Mouse (Mus musculus) spleen, postnatal 36 days (tissue): ENCODE measurements at regions not wholly inside any gene's neighbourhood (a gene's known extent, or its start where the extent isn't known, plus 50 kb on each side); places are given as distances from the start of the nearest gene placed in this dataset.

Experiments
- DNase-seq, 2 experiments: peaks; one replicate each; pipeline ENCODE4 v3.0.0; 2022; ENCODE audit warnings: low spot score in 2 of 2, mixed read lengths in 1 of 2

DNA sequence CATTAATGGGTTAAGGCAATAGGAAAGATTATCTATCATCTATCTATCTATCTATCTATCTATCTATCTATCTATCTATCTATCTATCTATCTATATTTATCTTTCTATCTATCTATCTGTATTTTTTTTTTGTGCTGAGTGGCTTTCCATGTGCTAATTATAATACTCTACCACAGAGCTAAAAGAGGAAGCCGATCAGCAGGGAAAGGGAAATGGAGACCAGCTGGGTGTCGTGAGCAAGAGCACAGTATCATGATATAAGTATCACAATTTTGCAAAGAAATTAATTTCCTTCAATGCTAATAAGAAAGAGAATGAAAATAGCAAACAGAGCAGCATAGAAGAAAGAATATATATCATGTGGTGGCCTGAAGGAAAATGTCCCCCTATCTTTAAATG lies 69.6 kb downstream of the Cldn1 start:
- no peak for DNase-seq

DNA sequence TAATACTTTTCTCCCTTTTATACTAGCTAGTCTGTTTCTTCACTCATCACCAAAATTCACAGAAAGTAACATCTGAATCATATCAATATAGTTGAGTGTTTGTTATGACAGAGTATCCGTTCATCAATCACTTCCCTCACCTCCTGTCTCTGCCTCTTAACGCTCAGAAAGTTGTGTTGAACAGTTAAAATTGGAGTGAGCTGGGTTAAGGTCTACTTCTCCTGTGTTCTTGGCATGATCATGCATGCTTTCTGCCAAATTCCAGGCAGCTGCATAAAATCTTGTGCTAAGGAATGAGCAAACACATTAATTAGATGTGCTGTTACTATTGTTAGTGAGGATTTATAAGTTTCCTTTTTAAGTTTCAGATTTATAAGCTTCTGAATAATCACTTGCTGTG lies 79.9 kb downstream of the Cldn1 start:
- DNase-seq, result no peak

DNA sequence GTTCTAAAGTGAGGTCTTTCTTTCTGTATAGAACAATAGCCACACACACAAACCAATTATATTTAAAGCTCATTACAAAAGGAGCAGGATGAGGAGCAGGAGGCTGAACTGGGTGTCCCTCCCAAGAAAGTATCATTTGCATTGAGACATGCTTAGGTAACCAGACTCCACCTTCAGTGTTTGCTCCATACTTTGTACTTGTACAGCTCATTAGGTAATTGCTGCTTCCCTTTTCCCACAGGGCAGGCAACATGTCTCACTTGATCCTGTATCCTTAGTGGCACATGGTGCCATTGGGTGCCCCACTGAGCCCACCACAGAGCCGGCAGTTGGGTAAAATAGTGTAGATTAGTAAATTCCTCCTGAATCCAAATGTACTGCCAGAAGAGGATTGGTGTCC lies 86.0 kb downstream of the Cldn1 start:
- no peak for DNase-seq

DNA sequence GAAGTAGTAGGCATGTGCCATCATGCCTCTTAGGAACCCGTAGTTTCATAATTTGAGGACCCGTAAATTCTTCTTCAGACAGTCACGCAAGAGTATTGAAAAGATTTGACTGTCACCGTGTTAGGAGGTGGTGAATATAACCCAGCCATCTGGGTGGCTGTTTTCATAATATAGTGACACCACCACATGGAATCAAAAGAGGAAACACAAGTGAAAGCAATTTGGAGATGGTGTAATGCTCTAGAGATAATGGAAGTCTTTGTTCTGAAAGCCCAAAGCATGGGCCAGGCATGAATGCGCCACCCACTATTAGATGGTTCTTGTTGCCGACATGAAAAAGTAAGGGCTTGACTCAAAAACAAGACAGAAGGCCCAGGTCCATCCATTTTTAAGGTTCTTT lies 86.9 kb downstream of the Cldn1 start:
- no peak for DNase-seq

DNA sequence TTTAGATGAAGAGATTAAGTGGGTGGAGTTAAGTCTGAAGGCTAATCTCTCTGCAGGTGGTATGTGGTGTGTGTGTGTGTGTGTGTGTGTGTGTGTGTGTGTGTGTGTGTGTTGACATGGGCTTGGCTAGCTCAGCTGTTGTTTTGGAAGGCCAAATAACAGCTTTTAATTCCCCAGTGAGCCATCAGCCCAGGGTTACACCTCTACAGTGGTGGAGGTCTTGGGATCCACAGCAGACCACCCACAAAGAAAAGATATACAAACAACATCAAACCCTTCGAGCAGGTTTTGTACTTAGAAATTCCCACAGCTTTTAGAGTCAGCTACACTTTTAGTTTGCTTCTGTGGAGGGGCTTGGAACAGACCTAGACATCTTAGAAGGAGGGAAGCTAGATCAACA lies 89.2 kb downstream of the Cldn1 start:
- no peak for DNase-seq

DNA sequence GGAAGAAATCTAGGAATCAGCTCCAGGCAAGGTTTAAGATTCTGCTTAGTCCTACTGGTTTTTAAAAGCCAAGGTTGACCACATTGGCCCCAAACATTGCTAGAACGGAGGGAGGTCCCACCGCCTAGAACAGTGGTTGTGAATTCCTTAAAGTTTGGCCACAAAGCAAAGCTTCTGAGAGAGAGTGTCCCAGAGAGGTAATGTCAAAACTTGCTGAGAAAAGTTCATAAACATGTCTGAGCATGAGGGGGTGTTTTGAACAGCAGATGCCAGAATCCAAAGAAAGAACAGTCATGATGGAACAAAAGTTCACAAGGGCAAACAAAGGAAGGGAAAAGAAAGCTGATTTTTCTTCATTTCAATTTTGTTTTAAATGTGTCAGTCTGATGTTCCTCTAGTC lies 90.1 kb downstream of the Cldn1 start:
- DNase-seq, result no peak

DNA sequence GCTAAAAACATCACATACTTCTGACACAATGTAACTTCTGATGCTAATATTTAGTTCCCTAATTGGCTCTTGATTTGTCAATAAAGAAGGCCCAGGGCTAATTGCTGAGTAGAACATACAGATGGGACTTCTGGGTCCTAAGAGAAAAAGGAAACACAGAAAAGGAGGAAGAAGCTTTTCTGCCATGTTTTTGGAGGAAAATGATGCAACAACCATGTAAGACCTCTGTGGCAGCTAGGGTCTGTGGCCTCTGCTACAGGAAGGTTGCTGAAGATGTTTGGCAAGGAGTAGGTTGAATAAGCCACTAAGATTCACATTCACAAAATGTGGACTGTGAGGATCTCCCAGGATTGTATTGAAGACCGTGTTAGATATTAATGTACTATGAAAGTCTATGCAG lies 94.9 kb downstream of the Cldn1 start:
- no peak for DNase-seq

DNA sequence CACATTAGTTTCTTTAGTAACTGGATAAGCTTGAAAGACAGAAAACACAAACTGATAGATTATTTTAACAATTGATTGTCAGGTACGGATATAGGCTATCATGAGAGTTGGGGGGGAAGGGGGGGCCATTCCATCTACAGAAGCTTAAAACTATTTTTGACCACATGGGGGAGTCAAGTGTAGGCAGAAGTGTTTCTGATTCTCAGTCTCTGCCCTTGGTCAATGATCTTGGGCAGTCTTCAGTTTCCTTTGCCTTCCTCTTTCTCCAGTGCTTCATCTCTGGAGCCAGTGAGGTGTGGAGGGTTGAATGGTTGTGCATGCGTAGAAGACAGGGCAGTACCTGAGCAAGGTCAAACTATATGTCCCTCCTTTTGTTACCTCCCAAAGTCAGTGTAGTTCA lies 118.8 kb downstream of the Cldn1 start:
- no peak for DNase-seq

DNA sequence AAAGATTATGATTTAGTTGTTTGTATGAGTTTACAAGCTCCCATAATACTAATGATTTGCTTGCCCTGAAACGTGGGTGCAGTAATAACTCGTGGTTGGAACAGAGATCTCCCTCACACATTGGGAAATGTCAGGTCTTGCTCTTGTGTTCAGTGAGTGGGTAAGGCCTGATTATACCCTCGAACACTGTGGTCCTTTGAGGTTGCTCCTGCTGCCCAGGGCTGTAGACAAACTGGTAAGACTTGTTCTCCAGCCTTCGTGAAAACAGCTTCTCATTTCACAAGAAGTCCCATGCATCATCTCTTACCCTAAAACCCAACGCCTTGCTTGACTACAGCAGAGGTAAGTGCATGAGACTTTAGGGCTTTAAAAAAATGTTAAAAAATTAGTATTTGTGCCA lies 119.9 kb downstream of the Cldn1 start:
- no peak for DNase-seq

DNA sequence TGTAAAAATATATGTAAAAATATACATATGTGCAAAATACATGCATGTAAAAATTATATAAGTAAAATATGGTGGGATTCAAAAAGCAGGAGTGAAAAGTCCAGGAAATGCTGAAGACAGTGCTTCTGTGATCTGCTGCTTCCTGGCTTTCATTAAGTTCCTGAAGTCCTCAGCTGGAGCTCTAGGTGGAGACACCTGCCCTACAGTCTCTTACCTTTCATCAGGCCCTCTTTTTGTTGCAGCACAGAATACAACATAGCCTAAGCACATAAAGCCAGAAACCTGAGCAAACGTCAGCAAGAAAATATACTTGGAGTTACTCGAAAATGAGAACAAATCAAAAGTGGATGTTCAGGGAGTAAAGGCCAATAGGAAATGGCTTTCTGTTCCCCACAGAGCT lies 120.6 kb downstream of the Cldn1 start:
- DNase-seq, result no peak

DNA sequence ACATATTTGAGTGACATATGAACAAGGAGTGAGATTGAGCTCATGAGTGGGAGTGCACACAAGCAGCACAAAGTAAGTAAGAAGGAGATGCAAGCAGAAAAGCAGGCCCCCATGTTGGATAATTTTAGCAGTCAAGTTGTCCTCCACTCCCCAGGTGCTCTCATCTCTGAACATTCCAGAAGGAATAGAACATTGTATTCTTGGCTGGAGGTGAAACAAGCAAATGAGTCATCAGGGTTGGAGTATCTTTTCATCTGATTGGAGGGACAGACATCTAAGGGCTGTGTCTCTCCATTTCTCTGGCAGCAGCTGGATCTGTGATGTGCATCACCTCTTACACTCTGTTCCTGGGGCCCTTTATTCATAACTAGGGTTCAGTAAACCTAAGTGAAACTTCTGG lies 122.7 kb downstream of the Cldn1 start:
- DNase-seq, result no peak

DNA sequence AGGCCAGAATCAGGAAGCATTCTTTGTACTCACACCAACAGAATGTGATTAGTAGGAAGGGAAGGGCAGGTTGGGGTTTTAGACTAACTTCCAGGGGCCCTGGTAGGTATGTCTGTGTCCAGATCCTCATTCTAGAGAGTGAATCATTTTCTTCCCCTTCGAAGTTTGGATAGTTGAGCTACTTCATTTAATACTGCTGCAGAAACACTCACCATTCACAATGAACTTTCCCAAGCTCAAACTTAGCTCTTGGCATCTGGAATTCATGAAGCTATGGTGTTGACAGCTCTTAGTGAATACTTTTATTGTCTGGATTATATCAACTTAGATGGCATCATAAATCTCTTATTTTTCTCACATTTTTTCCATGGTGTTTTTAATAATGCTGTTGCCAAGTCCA lies 123.7 kb downstream of the Cldn1 start:
- no peak for DNase-seq

DNA sequence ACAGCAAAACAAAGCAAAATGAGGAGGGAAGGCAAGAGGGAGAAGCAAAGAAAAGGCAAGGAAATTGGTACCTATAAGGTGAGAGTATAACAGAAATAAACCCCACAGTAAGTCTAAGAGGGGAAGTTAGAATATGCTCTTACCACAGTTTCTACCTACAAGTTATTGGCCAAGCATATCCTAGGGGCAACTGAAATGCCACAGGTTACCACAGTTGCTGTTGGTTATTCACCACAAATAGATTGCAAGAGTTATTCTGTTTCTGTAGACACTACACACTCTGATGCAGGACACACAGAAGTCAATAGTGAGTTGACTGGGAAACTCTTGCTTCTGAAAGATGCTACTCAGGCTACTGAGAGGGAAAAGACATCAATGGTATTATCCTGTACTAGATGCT lies 129.7 kb upstream of the P3h2 start:
- no peak for DNase-seq

DNA sequence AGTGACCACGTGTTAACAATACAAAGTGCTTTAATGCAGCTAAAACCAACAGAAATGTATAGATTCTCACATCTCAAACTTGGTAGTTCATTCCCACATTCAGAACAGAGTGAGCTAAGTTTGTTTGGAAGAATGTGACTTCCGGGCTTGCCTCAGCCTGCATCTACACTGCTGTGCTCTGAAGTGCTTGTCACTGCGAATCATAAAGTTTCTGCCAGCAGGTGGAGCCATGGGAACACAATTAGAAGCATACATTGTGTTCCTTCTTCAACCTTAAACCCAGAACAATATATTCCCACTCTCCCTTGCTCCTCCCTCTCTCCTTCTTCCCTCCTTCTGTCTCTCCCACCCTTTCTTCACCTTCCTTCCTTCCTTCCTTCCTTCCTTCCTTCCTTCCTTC lies 128.5 kb upstream of the P3h2 start:
- peak; percentile 6 to 19 for DNase-seq

DNA sequence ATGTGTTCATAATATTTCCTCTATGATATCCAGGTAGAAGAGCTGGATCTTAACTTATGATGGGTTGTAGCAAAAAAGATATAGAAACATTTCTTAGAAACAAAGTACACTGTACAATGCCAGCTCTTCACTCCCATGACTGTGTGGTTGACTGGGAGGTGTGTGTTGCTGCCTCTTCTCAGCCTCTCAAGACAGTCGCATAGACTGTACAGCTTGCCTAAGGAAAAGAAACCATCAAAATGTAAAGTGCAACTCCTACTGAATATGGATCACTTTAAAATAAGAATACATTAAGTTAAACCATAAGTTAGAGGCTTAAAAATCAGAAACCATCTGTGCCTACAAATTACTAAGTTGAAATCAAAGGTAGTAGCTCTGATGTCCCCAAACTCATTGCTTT lies 125.5 kb upstream of the P3h2 start:
- no peak for DNase-seq

DNA sequence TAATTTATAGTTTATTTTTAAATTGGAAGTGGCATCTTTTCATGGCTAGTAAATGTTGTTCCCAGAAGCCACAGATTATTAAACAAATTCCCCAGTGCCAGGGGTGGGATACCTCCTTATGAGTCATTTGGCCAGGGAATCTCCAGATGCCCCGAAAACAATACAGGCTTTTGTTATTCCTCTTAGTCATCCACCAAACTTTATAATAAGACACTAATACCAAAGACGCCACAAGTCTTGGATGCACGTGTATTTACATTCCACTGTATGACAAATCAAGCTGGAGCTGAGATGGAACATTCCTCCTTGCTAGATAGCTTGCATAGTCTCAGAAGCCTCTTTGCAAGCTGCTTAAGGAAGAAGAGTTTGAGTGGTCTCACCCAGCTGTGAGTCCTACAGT lies 105.8 kb upstream of the P3h2 start:
- DNase-seq, result no peak

DNA sequence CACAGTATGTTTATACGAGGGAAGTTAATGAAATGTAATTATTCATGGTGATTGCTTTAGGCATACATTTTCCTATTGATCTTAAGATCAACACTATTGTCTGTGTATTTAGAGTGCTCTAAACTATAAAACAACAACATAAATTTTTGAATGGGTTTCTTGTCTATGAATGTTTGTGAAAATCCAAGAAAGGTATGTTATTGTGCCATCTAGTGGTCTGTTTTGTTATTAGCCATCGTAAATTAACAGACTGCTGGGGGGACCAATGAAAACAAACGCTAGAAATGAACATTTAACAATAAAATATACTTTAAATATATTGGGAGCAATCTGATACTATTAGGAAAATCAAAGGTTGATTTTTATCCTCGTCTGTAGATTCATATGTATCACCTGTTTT lies 93.5 kb upstream of the P3h2 start:
- DNase-seq, result no peak

DNA sequence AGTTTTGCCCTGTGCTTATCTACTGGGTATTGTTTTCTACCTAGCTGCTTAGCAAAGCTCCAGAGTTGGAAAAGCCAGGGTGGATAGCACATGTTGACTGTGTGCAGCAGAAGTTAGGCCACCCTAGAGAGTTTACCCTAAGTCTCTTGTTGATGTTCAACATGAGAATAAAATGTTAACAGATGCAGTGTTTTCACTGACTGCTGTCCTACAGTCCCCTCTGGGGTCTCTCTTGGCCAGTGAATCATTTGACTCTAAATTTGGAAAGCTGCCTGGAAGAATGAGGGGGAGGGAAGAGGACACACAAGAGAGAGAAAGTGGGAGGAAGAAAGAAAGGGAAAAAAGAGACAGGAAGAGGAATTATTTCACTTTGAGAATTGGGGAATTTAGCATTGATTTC lies 90.8 kb upstream of the P3h2 start:
- DNase-seq, result no peak

DNA sequence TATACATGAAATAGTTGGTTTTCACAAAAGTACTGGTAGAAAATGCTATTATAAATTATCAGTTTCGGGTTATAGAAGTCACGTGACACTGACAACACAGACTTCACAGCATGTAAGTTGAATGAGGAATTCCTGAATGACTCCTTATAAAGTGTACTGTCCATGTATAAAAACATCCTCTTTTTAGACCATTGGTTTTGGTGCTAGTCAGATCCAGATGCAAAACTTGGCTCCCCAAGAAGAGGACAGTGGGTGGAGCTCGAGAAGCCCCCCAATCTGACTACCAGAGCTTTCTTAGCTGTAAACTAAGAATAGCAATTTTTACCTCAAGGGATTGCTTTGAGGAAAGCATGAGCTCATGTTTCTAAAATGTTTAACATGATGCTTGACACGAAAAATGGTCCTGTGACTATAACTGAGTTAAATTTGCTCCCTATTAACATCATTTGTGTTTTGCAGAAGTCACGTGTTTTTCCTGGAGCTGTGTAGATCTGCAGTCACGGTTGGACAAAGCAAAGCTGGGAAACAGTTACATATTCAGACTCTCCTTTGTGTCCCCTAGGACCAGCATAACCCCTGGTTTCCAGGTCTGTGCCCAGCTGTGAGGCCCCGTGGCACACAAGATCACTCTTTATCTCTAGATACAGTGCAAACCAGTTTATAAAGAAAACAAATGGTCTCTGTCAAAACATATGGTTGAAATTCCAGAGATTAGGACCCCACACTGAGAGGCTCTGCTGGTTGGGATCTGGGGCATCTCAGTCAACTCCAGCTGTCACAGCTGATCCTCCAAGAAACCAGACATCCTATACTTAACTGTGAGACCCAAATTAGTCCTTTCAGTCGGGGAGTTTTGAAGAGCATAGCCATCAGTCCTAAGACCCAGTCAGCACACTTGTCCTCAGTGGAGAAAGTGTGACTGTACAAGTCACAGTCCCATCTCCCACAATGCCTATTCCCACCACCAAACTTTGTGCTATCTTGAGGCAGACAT lies 80.0 kb upstream of the P3h2 start:
- no peak for DNase-seq

DNA sequence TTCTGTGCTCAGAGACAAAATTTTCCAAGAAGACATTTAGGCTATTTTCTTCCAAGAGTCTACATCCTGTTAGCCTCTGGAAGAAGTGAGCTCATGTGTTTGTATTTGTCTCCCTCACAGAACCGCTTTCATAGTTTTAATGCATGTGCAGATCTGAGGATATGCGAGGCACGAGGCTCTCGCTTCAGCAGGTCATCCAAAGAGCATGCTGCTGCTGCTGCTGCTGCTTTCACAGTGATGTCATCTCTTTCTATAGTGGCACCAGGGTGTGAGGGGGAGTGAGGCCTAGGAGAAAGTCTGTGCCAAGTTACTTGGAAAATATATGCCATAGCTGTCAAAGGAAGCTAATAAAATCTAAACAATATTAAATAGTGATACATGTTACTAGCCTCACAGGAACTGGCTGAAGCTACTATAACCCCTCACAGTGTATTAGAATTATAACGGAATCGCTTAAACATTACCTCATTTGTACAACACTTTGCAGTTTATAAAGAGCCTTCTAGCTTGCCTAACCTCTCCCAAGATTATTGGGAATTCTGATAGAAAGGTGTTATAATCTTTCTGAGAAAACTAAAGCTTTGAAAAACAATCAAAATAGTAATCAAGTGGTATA lies 79.2 kb upstream of the P3h2 start:
- no peak for DNase-seq

DNA sequence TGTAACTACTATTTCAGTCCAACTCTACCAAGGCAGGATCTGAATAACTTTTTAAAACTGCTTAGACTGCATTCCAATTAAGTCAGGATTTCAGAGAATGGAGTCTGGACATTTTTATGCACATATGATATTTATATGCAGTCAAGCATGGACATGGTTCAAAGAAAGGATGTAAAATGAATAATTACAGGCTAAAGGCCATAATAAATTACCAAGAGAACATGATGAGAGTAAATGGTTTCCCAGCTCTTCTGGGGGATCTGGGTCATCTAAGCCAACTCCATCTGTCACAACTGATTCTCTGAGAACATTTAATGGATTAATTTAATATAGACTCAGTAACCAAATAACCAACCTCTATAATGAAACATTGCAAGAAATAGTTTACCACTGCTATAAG lies 77.9 kb upstream of the P3h2 start:
- DNase-seq, result no peak

DNA sequence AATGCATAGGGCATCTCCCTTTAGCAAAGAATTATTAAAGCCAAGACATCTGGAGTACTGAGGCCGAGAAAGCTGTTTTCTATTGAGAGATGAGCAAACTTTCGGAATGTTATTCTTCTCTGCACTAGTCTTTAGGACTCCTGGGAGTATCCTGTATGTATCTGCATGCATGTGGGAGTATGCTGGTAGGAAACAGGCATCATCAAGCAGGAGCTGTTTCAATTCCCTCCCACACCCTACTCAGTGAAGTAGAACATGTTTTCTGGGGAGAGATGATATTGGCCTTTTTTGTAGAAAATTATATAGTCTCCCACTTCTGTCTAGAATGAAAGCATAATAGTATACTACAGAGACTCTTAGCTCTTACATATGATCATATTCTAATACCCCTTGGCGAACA lies 76.1 kb upstream of the P3h2 start:
- DNase-seq, result no peak

DNA sequence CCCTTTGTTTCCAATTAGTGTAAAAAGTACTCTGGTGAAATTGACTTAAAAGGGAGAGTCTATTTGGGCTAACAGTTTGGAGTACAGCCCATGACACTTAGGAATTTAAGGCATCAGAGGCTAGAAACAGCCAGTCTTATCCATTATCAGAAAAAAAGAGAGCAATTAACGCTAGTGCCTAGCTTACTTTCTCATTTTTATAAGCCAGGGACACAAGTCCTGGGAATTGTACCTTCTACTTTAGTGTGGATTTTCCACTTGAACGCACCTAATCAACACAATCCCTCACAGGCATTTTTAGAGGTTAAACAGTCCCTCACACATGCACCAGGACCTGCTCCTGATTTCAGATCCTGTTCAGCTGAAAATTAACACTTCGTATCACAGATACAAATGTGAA lies 65.9 kb upstream of the P3h2 start:
- no peak for DNase-seq

DNA sequence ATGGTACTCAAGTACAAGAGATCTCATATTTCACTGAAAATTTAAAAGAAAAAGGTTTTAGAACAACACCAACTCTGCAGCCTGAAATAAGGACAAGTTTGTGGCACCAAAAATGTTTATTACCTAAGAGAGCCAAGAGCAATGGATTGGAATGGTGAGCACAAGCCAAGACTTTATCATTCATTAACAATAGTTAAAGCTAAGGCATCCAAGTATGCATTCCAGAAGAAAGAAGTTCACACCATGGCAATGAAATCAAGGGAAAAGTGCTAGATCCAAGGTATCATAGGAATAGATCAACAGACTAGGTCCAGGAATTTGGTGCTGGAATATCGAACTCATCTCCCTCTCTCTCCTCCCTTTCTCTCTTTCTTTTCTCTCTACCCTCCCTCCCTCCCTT lies 63.8 kb upstream of the P3h2 start:
- DNase-seq, result no peak
